Mouse (Mus musculus) heart, postnatal 0 days (tissue): ENCODE measurements at regions not wholly inside any gene's neighbourhood (a gene's known extent, or its start where the extent isn't known, plus 50 kb on each side); places are given as distances from the start of the nearest gene placed in this dataset.

ENCODE experiments used
- CTCF ChIP-seq: IDR thresholded peaks from 2 replicates; pipeline ENCODE4 v1.5.1; 2016; ENCODE audit warnings: antibody characterized with exemption, control low read depth, low read depth
- EP300 ChIP-seq: IDR thresholded peaks from 2 replicates; pipeline ENCODE4 v1.6.1; 2016; ENCODE audit warnings: antibody characterized with exemption, low read depth

DNA sequence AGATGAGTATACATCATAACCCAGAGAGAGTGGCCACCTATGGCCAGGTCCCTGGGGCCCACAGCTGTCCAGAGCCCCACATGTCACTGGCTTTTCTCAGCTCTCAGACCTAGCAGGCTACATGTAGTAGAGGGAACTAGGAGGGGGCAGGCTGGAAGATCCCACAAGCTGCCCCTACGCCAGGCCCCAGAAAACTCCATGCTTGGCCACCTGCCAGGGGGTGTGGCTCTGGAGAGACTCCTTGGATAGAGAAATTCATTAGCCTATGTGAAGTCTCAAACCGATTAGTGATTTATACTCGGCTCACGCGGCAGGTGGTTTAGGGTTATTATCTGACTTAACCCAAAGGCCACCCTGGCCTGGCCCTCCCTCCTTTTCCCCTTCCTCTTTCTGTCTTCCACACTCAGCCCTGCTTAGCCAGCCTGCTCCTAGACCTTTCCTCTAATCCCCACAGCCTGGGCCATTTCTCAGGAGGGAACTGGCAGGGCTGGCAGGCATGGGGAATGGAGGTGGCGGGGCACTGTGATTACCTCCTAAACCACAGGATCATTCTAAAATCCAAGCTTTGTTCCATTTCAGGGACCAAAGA, 77.7 kb downstream of the Efnb1 start:
- TF ChIP-seq CTCF (no peak), EP300 (no peak)
